11 mouse cellular contexts compared by ENCODE assay signal in genomic region chr6:134262911-134263607, GRCm38 (mm10).
DNase-seq lines count a peak whose midpoint lies in the region; ATAC-seq and TF ChIP-seq lines count a peak whose summit lies in the region.
"Had no signal": no experiment of that assay in that cellular context is flagged by ENCODE, and none has a peak within 500 bp of the region (broad histone marks: within the 10 kb centered on the region; RNA-seq: fewer than 3 reads in every experiment).

No protein-coding gene starts in this region.

- peaks cover 86% of the 10 kb centered on the region for H3K36me3 ChIP-seq in kidney, embryonic 15.5 days
- peaks cover 10% of the 10 kb centered on the region; the same call in 1 of the 2 replicates for H3K36me3 ChIP-seq in kidney, adult 2 months (ENCODE audit: control insufficient read depth, insufficient read depth, low read length)
- H3K36me3 ChIP-seq in heart, postnatal 0 days (replicated peaks; ENCODE audit: control insufficient read depth, insufficient read depth, low read length), result peaks cover 61% of the 10 kb centered on the region
- H3K36me3 ChIP-seq in small intestine, adult 2 months (ENCODE audit: control insufficient read depth, insufficient read depth, low read length), result peaks cover 41% of the 10 kb centered on the region
- peaks cover 50% of the 10 kb centered on the region for H3K36me3 ChIP-seq in hindbrain, embryonic 12.5 days

- WGBS in kidney, embryonic 15.5 days, result 74% methylated on average over 6 of the region's 6 CpGs
- 77% methylated on average over 6 of the region's 6 CpGs for WGBS in kidney, adult 2 months
- WGBS in heart, postnatal 0 days, result 78% methylated on average over 6 of the region's 6 CpGs
- WGBS in small intestine, adult 2 months, result 56% methylated on average over 6 of the region's 6 CpGs
- 68% methylated on average over 6 of the region's 6 CpGs for WGBS in hindbrain, embryonic 12.5 days

- no peak for TF ChIP-seq EP300 in heart, postnatal 0 days (IDR thresholded peaks at IDR 0.05; ENCODE audit: low read depth)

- in situ Hi-C loops in Patski (cut with MboI; ENCODE audit: low pct_unique_long_range_greater_than_20kb), result loop anchor here (25.0 kb wide), 1 partner anchor 349 kb away; no protein-coding TSS in a partner anchor

- TF ChIP-seq POLR2A in kidney, adult 2 months (IDR thresholded peaks at IDR 0.05; ENCODE audit: low read depth, low read length), result no peak
- TF ChIP-seq POLR2A in small intestine, adult 2 months (IDR thresholded peaks at IDR 0.05; ENCODE audit: low read depth, low read length), result no peak

- POLR2A ChIA-PET in Patski (lab: Charles Lee), result no interaction called here

- no peak for DNase-seq in kidney, adult 2 months
- no peak for DNase-seq in Patski (ENCODE audit: low read depth, low spot score)
- DNase-seq in heart, postnatal 0 days (ENCODE audit: low spot score), result peak; percentile 47
- no peak for DNase-seq in urinary bladder, adult 18-20 months (ENCODE audit: low spot score in 2 of 2)
- DNase-seq: kidney, postnatal 4 days; spleen, adult 18-20 months; thymus, postnatal 14 days had no signal

- no peaks in the 10 kb centered on the region for H3K9me3 ChIP-seq in kidney, embryonic 15.5 days (replicated peaks)
- peaks cover 5% of the 10 kb centered on the region; the same call in 1 of the 2 replicates for H3K9me3 ChIP-seq in heart, postnatal 0 days (replicated peaks; ENCODE audit: control insufficient read depth, low read length)
- peaks cover 9% of the 10 kb centered on the region for H3K9me3 ChIP-seq in hindbrain, embryonic 12.5 days (replicated peaks)

- no peak for ATAC-seq in kidney, embryonic 15.5 days (replicated peaks; ENCODE audit: low FRiP score)
- peak; percentile 7 for ATAC-seq in Patski
- ATAC-seq in heart, postnatal 0 days (ENCODE audit: insufficient read depth, low read depth), result peak; percentile 45
- ATAC-seq in hindbrain, embryonic 12.5 days (ENCODE audit: low FRiP score), result no peak
- ATAC-seq: activated CD4-positive, CD25-positive, alpha-beta regulatory T cell, adult 4 months had no signal

- H3K27me3 ChIP-seq in kidney, embryonic 15.5 days, result no peaks in the 10 kb centered on the region
- H3K27me3 ChIP-seq in kidney, adult 2 months (replicated peaks; ENCODE audit: control insufficient read depth, insufficient read depth, low read length), result no peaks in the 10 kb centered on the region
- H3K27me3 ChIP-seq in Patski, result no peaks in the 10 kb centered on the region
- no peaks in the 10 kb centered on the region for H3K27me3 ChIP-seq in heart, postnatal 0 days (ENCODE audit: control insufficient read depth, insufficient read depth, low read length)
- no peaks in the 10 kb centered on the region for H3K27me3 ChIP-seq in small intestine, adult 2 months (ENCODE audit: control insufficient read depth, insufficient read depth, low read length)
- no peaks in the 10 kb centered on the region for H3K27me3 ChIP-seq in hindbrain, embryonic 12.5 days

- CTCF ChIA-PET in Patski (lab: Charles Lee), result interaction anchor here (0.6 kb wide), 1 partner anchor 303 kb away, joined by 3 read pairs; no protein-coding TSS in a partner anchor

- H3K9ac ChIP-seq in kidney, embryonic 15.5 days, result no peak overlapping the region
- H3K9ac ChIP-seq in heart, postnatal 0 days (replicated peaks; ENCODE audit: low read depth, low read length), result no peak overlapping the region
- no peak overlapping the region for H3K9ac ChIP-seq in hindbrain, embryonic 12.5 days

- H3K4me2 ChIP-seq in kidney, embryonic 15.5 days, result no peak overlapping the region
- H3K4me2 ChIP-seq in heart, postnatal 0 days (ENCODE audit: low read depth, low read length), result no peak overlapping the region
- no peak overlapping the region for H3K4me2 ChIP-seq in hindbrain, embryonic 12.5 days (replicated peaks)

- H3K4me3 ChIP-seq in kidney, embryonic 15.5 days (replicated peaks), result no peak overlapping the region
- H3K4me3 ChIP-seq in kidney, adult 2 months (ENCODE audit: insufficient read depth, low read depth, low read length), result no peak overlapping the region
- H3K4me3 ChIP-seq in heart, postnatal 0 days (ENCODE audit: low read depth, low read length), result no peak overlapping the region
- H3K4me3 ChIP-seq in small intestine, adult 2 months (ENCODE audit: low read depth, low read length), result no peak overlapping the region
- no peak overlapping the region for H3K4me3 ChIP-seq in hindbrain, embryonic 12.5 days

- peaks cover 7% of the 10 kb centered on the region; the same call in 1 of the 2 replicates for H3K4me1 ChIP-seq in kidney, embryonic 15.5 days
- no peaks in the 10 kb centered on the region for H3K4me1 ChIP-seq in kidney, adult 2 months (ENCODE audit: control insufficient read depth, insufficient read depth, low read length)
- H3K4me1 ChIP-seq in heart, postnatal 0 days (ENCODE audit: control insufficient read depth, insufficient read depth), result no peaks in the 10 kb centered on the region; the same call in 1 of the 2 replicates
- peaks cover 11% of the 10 kb centered on the region; the same call in 1 of the 2 replicates for H3K4me1 ChIP-seq in small intestine, adult 2 months (ENCODE audit: control insufficient read depth, insufficient read depth, insufficient read length, low read length)
- no peaks in the 10 kb centered on the region for H3K4me1 ChIP-seq in hindbrain, embryonic 12.5 days

- TF ChIP-seq CTCF in kidney, adult 2 months (conservative IDR thresholded peaks at IDR 0.05; ENCODE audit: insufficient read depth, insufficient read length, low read depth, low read length), result no peak
- no peak for TF ChIP-seq CTCF in Patski (IDR thresholded peaks at IDR 0.05)
- TF ChIP-seq CTCF in heart, postnatal 0 days (IDR thresholded peaks at IDR 0.05; ENCODE audit: low read depth), result no peak
- no peak for TF ChIP-seq CTCF in small intestine, adult 2 months (IDR thresholded peaks at IDR 0.05; ENCODE audit: extremely low read depth, insufficient read length, insufficient replicate concordance, low read depth, low read length)

- peak overlapping the region; percentile 22; the same call in 1 of the 2 replicates for H3K27ac ChIP-seq in kidney, embryonic 15.5 days
- H3K27ac ChIP-seq in kidney, adult 2 months (ENCODE audit: insufficient read depth, low read depth, low read length), result no peak overlapping the region
- H3K27ac ChIP-seq in heart, postnatal 0 days (ENCODE audit: low read depth), result peak overlapping the region; percentile 28
- peak overlapping the region; percentile 20 for H3K27ac ChIP-seq in small intestine, adult 2 months (ENCODE audit: insufficient read depth, low read depth, low read length)
- no peak overlapping the region for H3K27ac ChIP-seq in hindbrain, embryonic 12.5 days

Comparison
In these comparisons a context has a peak if more than half of its experiments do, and no peak if none do; other contexts are left out.
1. H3K27ac ChIP-seq: peak in kidney, embryonic 15.5 days (single experiment), heart, postnatal 0 days (single experiment) and small intestine, adult 2 months (single experiment); none in kidney, adult 2 months (single experiment) and hindbrain, embryonic 12.5 days (single experiment).
2. ATAC-seq: peak in Patski (single experiment) and heart, postnatal 0 days (single experiment); none in kidney, embryonic 15.5 days (single experiment) and hindbrain, embryonic 12.5 days (single experiment).